Mouse (Mus musculus) heart, postnatal 10 days (tissue): Measurements from ENCODE around the gene Trit1. TPM values are rescaled to one million over a fixed set of nuclear protein-coding genes. Genes with fewer than 3 reads are reported as not detected.
A peak's percentile ranks its signal among the peaks of the same experiment; 100 is the strongest.
"Not testable (repeated sequence)": the region's sequence is repeated elsewhere in the genome, so short reads cannot be mapped to it uniquely, and the experiment has no call there.

Experiments
- DNase-seq, 2 experiments: peaks; one replicate each; pipeline ENCODE4 v3.0.0; 2021
- intact Hi-C: fragments of 180-260 bp; cut with DNase I; formaldehyde crosslinking; loops from one replicate; pipeline ENCODE4 v1.15.1; 2025
- total RNA-seq, 2 experiments: library from RNA; stranded (reverse); gene quantifications; 2 replicates each; pipeline ENCODE4 v1.2.3; 2021

Gene Trit1
- total RNA-seq, 2 experiments from 2014 or later, result 7.7 to 8.3 TPM

GRCm38 (mm10) chr4:122996221-122996617 is 20.2 kb upstream of the Trit1 start:
- intact Hi-C loops, result no loop called here
- DNase-seq, result peak; percentile 26 to 38

- peak in 1 of 2 experiments; percentile 39 for DNase-seq
- intact Hi-C loops, result no loop called here
Measured at GRCm38 (mm10) chr4:122996618-122997381, 19.6 kb upstream of the Trit1 start.

- intact Hi-C loops, result no loop called here
Measured at GRCm38 (mm10) chr4:122998537-122999262, 17.7 kb upstream of the Trit1 start.

GRCm38 (mm10) chr4:122999263-122999691 is 17.1 kb upstream of the Trit1 start:
- DNase-seq, result no peak
- intact Hi-C loops, result no loop called here

More at GRCm38 (mm10) chr4:122998537-122999262, 17.7 kb upstream of the Trit1 start:
- DNase-seq, result no peak

GRCm38 (mm10) chr4:123000130-123000529 is 16.3 kb upstream of the Trit1 start:
- DNase-seq, result no peak
- intact Hi-C loops, result no loop called here

GRCm38 (mm10) chr4:123000617-123001342 is 15.6 kb upstream of the Trit1 start:
- intact Hi-C loops, result no loop called here
- DNase-seq, result no peak

- DNase-seq, result no peak
- intact Hi-C loops, result no loop called here
Measured at GRCm38 (mm10) chr4:123005054-123005966, 11.1 kb upstream of the Trit1 start.

GRCm38 (mm10) chr4:123012501-123012900 is 3.9 kb upstream of the Trit1 start:
- DNase-seq, intact Hi-C loops: not testable (repeated sequence)

GRCm38 (mm10) chr4:123013346-123013945 is 3.0 kb upstream of the Trit1 start:
- intact Hi-C loops, result no loop called here
- DNase-seq, result no peak

- DNase-seq, result no peak
- intact Hi-C loops, result no loop called here
Measured at GRCm38 (mm10) chr4:123013949-123014406, 2.4 kb upstream of the Trit1 start.

GRCm38 (mm10) chr4:123014501-123015282 is 1.7 kb upstream of the Trit1 start:
- no peak for DNase-seq
- intact Hi-C loops, result no loop called here

- intact Hi-C loops, result no loop called here
- no peak for DNase-seq
Measured at GRCm38 (mm10) chr4:123021591-123021990, 5.2 kb downstream of the Trit1 start.

- no peak for DNase-seq
- intact Hi-C loops, result no loop called here
Measured at GRCm38 (mm10) chr4:123022896-123023295, 6.5 kb downstream of the Trit1 start.

- no peak for DNase-seq
- intact Hi-C loops, result no loop called here
Measured at GRCm38 (mm10) chr4:123025418-123025817, 9.0 kb downstream of the Trit1 start.

- DNase-seq, result no peak
- intact Hi-C loops, result no loop called here
Measured at GRCm38 (mm10) chr4:123026161-123026560, 9.8 kb downstream of the Trit1 start.

GRCm38 (mm10) chr4:123026597-123026996 is 10.2 kb downstream of the Trit1 start:
- DNase-seq, result no peak
- intact Hi-C loops, result no loop called here

GRCm38 (mm10) chr4:123034841-123035240 is 18.4 kb downstream of the Trit1 start:
- intact Hi-C loops, result no loop called here
- no peak for DNase-seq

- no peak for DNase-seq
- intact Hi-C loops, result no loop called here
Measured at GRCm38 (mm10) chr4:123035636-123036035, 19.2 kb downstream of the Trit1 start.

GRCm38 (mm10) chr4:123036710-123037109 is 20.3 kb downstream of the Trit1 start:
- DNase-seq, result no peak
- intact Hi-C loops, result no loop called here
